Mouse (Mus musculus): ENCODE data around the gene Myo7a.

The Myo7a gene

GRCm38 (mm10) chr7:98120325-98120724, 1.0 kb upstream of the Myo7a start:
- ChIA-PET POLR2A (interaction anchor here in 2 of 4 experiments (0.6 to 1.5 kb wide), 10 partner anchors 12 to 794 kb away, joined by 3 to 5 read pairs (median 3); no protein-coding TSS in a partner anchor), CTCF (interaction anchor here in 3 of 4 experiments (0.6 to 1.8 kb wide), 11 partner anchors 9 to 397 kb away, joined by 3 to 6 read pairs (median 3); partner anchors contain the start of gene Capn5 (in 1 of the 3))

DNA sequence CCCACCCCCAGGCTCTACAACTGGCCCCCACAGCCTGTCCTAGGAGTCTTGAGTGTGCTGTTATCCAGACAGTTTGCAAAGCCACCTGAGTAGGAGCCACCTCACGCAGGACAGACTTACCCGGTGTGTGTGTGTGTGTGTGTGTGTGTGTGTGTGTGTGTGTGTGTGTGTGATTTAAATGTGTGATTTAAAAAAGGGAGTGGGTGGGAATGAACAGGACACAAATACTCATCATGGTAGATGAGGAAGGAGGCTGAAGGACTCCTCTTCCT, 573 bp upstream of the Myo7a start:
- ChIA-PET CTCF (interaction anchor here in 3 of 4 experiments (0.6 to 1.8 kb wide), 12 partner anchors 8 to 397 kb away, joined by 3 to 6 read pairs (median 4); no protein-coding TSS in a partner anchor), POLR2A (interaction anchor here in 2 of 4 experiments (0.6 to 1.5 kb wide), 8 partner anchors 14 to 793 kb away, joined by 3 to 4 read pairs (median 3); no protein-coding TSS in a partner anchor)

- POLR2A ChIA-PET = interaction anchor here in 1 of 4 experiments (0.9 to 1.1 kb wide), 2 partner anchors 12 to 379 kb away, joined by 3 to 5 read pairs; partner anchors contain the start of gene Aqp11
- CTCF ChIA-PET = interaction anchor here in 2 of 4 experiments (0.9 to 2.2 kb wide), 5 partner anchors 8 to 369 kb away, joined by 4 to 7 read pairs (median 6); no protein-coding TSS in a partner anchor
Measured at GRCm38 (mm10) chr7:98117012-98117660, 2.2 kb downstream of the Myo7a start.

GRCm38 (mm10) chr7:98114656-98115055, 4.7 kb downstream of the Myo7a start:
- CTCF ChIA-PET = interaction anchor here in 1 of 4 experiments (1.0 kb wide), 1 partner anchor 10 kb away, joined by 3 read pairs; no protein-coding TSS in a partner anchor
- POLR2A ChIA-PET = no interaction called here

GRCm38 (mm10) chr7:98111233-98111632, 8.1 kb downstream of the Myo7a start:
- ChIA-PET POLR2A (interaction anchor here in 2 of 4 experiments (0.8 to 0.9 kb wide), 2 partner anchors 8 to 363 kb away, joined by 3 to 4 read pairs; no protein-coding TSS in a partner anchor), CTCF (interaction anchor here in 2 of 4 experiments (1.0 to 1.1 kb wide), 3 partner anchors 8 to 30 kb away, joined by 3 to 4 read pairs (median 3); partner anchors contain the start of gene Myo7a (in 1 of the 2))

DNA sequence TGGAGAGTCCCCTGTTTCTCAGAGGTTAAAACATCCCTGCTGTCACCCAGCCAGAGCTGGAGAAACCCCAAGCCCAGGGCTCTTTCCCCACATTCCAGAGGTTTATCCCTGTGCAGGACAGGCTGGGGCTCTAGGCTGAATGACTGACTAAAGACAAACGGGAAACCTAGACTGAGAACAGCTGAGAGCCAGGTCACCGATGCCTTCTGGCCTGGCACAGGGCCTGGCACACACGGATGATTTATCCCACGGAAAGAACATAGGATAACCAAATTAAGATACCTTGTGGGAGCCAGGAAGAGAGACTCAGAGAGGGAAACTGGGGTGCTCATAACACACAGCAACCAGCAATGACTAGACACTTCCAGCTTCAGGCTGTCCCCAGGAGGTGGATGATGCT, 9.6 kb downstream of the Myo7a start:
- POLR2A ChIA-PET = interaction anchor here in 2 of 4 experiments (0.6 kb wide), 2 partner anchors 383 to 757 kb away, joined by 3 to 4 read pairs; no protein-coding TSS in a partner anchor
- CTCF ChIA-PET = interaction anchor here in 1 of 4 experiments (1.3 kb wide), 1 partner anchor 10 kb away, joined by 4 read pairs; the partner anchor contains the start of gene Myo7a

DNA sequence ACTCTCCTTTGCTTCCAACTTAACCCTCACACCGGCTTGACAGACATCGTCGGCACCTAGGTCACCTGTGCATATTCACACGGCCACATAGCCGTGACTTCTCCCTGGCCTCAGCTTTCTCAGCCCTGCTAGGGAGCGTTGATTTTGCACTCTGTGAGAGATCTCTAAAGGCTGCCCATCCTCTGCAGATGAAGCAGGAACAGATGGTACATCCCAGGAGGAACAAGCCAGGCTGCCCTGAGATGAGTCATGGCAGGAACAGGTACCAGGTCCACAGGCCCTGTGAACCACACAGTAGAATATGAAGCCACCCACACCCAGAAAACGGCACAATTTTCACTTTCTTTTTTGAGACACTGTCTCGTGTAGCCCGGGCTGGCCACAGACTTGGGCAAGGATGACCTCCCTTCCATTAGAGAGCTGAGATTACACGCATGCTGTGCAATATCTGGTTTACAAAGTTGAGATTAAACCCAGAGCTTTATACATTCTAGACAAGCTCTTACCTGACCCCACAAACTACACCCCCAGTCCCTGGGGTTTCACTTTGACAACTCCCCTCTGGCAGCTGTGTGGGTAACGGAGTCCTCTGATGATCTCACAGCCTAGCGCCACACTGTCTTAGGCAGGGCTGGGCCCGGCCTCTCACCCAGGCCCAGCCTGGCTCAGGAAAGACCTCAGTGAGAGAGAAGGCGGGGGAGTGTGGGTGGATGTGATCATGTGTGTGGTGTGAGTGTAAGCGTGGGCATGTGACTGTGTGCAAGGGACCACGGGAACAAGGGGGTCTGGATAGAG, 10.5 kb downstream of the Myo7a start:
- ChIA-PET POLR2A (interaction anchor here in 1 of 4 experiments (0.6 to 1.5 kb wide), 2 partner anchors 9 to 383 kb away, joined by 4 read pairs; no protein-coding TSS in a partner anchor), CTCF (interaction anchor here in 1 of 4 experiments (1.3 kb wide), 1 partner anchor 11 kb away, joined by 4 read pairs; the partner anchor contains the start of gene Myo7a)

DNA sequence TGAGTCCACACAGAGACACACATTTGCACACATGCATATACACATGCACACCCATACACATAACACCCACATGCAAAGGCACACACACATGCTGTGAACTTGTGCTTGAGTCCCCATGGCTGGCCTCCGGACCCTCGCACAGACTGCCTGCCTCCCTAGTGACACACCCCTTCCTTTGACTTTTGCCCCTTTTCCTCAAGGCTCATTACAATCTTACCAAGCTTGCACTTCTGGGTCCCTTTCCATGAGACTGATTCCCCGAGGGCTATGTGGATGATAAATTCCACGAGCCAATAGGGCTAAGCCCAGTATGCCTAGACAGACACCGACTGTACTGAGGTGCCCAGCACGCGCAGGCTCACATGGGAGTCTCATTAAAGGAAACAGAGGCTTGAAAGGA, 13.1 kb downstream of the Myo7a start:
- CTCF ChIA-PET = interaction anchor here in 3 of 4 experiments (0.6 to 1.0 kb wide), 5 partner anchors 49 to 513 kb away, joined by 3 to 4 read pairs (median 3); no protein-coding TSS in a partner anchor
- POLR2A ChIA-PET = interaction anchor here in 1 of 4 experiments (1.3 kb wide), 1 partner anchor 13 kb away, joined by 3 read pairs; the partner anchor contains the start of gene Myo7a

DNA sequence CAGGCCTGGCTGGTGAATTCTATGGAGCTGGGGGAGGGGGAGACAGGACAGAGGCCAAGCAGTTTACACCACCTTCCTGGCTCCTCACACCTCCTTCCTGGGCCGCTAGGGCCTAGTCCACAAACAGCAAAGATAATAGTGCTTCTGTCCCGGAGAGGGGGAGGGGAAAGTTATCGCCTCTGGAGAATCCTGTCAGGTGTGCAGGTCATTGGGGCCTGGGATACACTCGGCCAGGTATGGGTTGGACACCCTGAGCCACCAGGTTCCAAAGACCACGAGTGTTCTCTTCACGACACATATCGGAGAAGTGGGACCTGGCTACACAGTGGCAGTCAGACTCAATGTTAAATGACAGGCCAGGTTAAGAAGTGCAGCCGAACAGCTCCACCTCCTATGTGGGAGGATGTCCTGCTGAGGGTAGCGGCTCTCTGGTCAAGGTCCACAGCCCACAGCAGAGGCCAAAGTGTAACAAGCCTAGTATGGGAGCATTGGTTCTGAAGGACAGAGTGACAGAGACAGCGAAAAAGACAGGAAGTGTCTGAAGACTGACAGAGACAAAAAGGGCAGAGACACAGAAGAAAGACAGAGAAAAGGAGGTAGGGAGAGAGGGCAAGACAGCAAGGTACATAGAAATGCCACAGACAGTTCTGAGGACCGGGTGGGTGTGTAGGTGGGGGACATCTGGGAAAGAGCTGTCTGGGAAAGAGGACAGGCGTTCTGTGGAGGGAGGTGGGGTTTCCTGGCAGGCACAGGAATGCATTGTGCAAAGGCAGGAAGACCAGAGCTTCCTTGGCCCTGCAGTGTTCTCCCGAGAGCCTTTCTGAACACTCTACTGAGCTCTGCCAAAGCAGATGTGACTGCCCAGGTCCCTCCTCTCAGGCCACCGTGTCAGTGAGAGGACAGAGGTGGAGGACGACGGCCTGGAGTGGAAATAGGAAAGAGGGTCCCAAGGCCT, 14.6 kb downstream of the Myo7a start:
- POLR2A ChIA-PET = interaction anchor here in 2 of 4 experiments (0.8 to 2.0 kb wide), 4 partner anchors 13 to 733 kb away, joined by 3 to 5 read pairs (median 4); partner anchors contain the start of genes Aamdc (in 1 of the 2) and Alg8 (in 1 of the 2)
- CTCF ChIA-PET = interaction anchor here (0.8 to 3.1 kb wide), 13 partner anchors 10 to 364 kb away, joined by 3 to 12 read pairs (median 3); partner anchors contain the start of gene Myo7a (in 2 of the 4)

GRCm38 (mm10) chr7:98103942-98104292, 15.4 kb downstream of the Myo7a start:
- CTCF ChIA-PET = interaction anchor here (0.8 to 3.1 kb wide), 12 partner anchors 13 to 237 kb away, joined by 3 to 12 read pairs (median 4); partner anchors contain the start of gene Myo7a (in 2 of the 4)
- POLR2A ChIA-PET = interaction anchor here in 1 of 4 experiments (0.9 to 2.0 kb wide), 5 partner anchors 8 to 20 kb away, joined by 3 to 4 read pairs (median 4); no protein-coding TSS in a partner anchor

DNA sequence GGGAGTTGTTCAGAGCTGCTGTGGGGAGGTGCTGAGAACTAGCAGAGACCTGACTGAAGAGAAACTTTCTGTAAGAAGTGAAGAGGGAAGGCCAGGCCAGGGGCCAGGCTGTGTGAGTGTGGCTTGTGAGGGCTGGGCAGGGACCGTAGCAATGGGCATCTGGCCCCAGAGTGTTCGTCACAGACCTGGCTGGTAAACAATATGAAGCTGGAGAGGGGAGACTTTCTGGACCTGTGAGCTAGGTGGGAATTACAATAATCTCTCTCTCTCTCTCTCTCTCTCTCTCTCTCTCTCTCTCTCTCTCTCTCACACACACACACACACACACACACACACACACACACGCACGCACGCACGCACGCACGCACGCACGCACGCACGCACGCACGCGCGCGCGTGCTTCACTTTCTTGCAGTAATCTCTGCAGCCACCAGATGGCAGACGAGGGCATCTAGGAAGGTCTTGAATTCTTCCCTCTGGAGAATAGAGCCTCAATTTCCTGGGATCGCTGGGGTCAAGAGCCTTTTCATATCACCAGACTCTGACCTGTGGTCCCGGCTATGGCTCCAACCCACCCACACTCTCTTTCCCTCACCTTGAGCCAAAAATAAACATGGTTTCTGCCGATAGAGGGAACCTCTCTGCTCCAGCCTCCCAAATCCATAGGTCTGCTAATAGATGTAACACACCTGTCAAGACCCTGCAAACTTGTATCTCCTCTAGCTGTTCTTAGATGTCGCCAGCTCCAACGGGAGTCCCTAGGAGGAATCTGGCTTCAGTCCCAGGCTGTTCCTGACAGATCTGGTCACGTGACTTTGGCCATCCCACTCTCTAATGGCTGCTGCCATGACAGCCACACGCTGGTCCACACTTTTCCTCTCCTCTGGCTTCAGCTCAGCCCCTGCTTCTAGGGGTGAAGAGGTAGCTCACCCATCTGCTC, 16.1 kb downstream of the Myo7a start:
- ChIA-PET POLR2A (interaction anchor here in 2 of 4 experiments (0.6 to 2.0 kb wide), 10 partner anchors 9 to 331 kb away, joined by 3 to 4 read pairs (median 4); partner anchors contain the start of gene Myo7a (in 1 of the 2)), CTCF (interaction anchor here (0.6 to 3.1 kb wide), 25 partner anchors 11 to 695 kb away, joined by 3 to 12 read pairs (median 3); partner anchors contain the start of gene Myo7a (in 2 of the 4))

- ChIA-PET CTCF (interaction anchor here (0.6 to 3.1 kb wide), 15 partner anchors 13 to 238 kb away, joined by 3 to 8 read pairs (median 3); no protein-coding TSS in a partner anchor), POLR2A (interaction anchor here in 2 of 4 experiments (0.6 to 2.0 kb wide), 5 partner anchors 17 to 330 kb away, joined by 3 to 4 read pairs (median 3); partner anchors contain the start of gene Myo7a (in 1 of the 2))
Measured at GRCm38 (mm10) chr7:98102488-98102887, 16.8 kb downstream of the Myo7a start.

DNA sequence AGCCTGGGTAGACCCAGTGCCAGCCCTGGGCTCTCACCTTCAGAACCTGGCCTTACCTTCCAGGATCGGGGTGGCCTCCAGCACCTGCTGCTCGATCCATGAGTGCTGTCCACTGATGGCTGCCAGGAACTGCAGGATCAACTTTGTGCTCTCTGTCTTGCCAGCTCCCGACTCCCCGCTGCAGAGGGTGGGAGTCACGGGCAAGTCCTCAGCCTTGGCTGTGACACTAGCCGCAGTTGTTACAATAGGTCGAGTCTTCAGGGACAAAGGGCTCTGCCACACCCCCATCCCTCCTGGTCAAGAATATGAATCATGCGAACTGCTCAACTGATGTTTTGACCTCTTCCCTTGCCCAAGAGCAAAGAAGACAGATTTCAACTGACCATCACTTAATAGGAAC, 21.8 kb downstream of the Myo7a start:
- ChIA-PET POLR2A (interaction anchor here in 1 of 4 experiments (0.6 kb wide), 1 partner anchor 18 kb away, joined by 3 read pairs; no protein-coding TSS in a partner anchor), CTCF (interaction anchor here in 1 of 4 experiments (1.0 kb wide), 1 partner anchor 96 kb away, joined by 3 read pairs; no protein-coding TSS in a partner anchor)

DNA sequence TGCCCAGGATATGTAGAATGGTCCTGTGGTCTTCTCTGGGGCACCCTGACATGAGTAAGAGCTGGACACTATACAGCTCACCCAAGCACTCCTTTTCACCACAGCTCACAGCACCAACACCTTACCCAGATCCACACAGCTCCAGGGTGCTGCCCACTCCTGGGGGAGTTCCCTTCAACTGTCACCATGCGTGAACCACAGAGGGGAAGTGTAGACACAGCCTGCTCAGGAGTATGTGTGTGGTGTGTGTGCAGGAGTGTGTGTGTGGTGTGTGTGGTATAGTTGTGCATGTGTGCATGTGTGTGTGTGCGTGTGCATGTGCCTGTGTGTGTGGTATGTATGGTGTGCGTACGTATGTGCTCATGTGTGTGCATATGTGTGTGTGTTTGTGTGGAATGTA, 23.5 kb downstream of the Myo7a start:
- POLR2A ChIA-PET = no interaction called here
- CTCF ChIA-PET = no interaction called here

- ChIA-PET POLR2A (no interaction called here), CTCF (interaction anchor here (1.0 to 1.6 kb wide), 12 partner anchors 8 to 342 kb away, joined by 3 to 5 read pairs (median 3); no protein-coding TSS in a partner anchor)
Measured at GRCm38 (mm10) chr7:98086346-98086745, 33.0 kb downstream of the Myo7a start.

DNA sequence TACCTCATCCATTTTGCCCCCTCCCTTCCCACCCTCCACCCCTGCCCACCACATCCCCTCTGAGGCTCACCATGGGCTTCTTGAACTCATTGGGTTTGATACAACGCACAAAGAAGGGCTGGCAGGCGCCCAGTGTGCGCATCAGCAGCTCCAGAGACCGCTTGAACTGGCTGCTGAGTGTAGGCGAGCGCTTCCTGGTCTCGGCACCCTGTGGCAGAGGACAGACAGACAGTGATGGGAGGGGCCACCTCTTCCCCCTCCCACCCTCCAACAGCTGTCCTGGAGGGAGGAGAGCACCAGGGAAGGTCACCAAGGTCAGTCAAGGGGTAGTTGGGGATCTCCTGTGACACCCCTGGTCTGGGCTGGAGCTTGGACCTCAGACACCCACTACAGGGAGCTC, 34.0 kb downstream of the Myo7a start:
- ChIA-PET CTCF (interaction anchor here (0.5 to 1.6 kb wide), 14 partner anchors 8 to 602 kb away, joined by 3 to 7 read pairs (median 4); no protein-coding TSS in a partner anchor), POLR2A (interaction anchor here in 2 of 4 experiments (0.6 to 0.7 kb wide), 2 partner anchors 72 to 385 kb away, joined by 3 read pairs; no protein-coding TSS in a partner anchor)

All from embryonic stem cell, embryonic (primary cell).